Mouse (Mus musculus) liver, embryonic 11.5 days (tissue): ENCODE measurements around the gene Gm10300. TPM values are rescaled to one million over a fixed set of nuclear protein-coding genes. Genes with fewer than 3 reads are reported as not detected.

ENCODE experiments used
- ATAC-seq: fragments of 200-750 bp; cut with Nextera tagmentation; replicated peaks from 2 replicates; pipeline ENCODE4 v1.8.0; 2017; ENCODE audit warnings: moderate number of reproducible peaks, mild to moderate bottlenecking, moderate TSS enrichment, moderate library complexity; ENCODE audit not compliant: low FRiP score
- DNase-seq: peaks from one replicate; pipeline ENCODE4 v3.0.0-alpha.2; 2017; ENCODE audit warnings: low spot score
- H3K27ac ChIP-seq: fragments of 300-500 bp; sonication (generic); 2 replicates; pipeline ENCODE4 v1.5.1; 2014; ENCODE audit warnings: mild to moderate bottlenecking, low read depth, low read length, control low read depth
- H3K27me3 ChIP-seq: fragments of 300-500 bp; sonication (generic); replicated peaks from 2 replicates; pipeline ENCODE4 v1.6.1; 2014; ENCODE audit warnings: low read length, mixed read lengths; ENCODE audit not compliant: control insufficient read depth, insufficient read depth
- H3K36me3 ChIP-seq: fragments of 300-500 bp; sonication (generic); 2 replicates; pipeline ENCODE4 v1.6.1; 2014; ENCODE audit warnings: mild to moderate bottlenecking, low read length, moderate library complexity, mixed read lengths; ENCODE audit not compliant: control insufficient read depth, insufficient read depth
- H3K4me1 ChIP-seq: fragments of 300-500 bp; sonication (generic); replicated peaks from 2 replicates; pipeline ENCODE4 v1.6.1; 2014; ENCODE audit warnings: low read length, mixed read lengths; ENCODE audit not compliant: control insufficient read depth, insufficient read depth
- H3K4me2 ChIP-seq: fragments of 300-500 bp; sonication (generic); 2 replicates; pipeline ENCODE4 v1.6.1; 2014; ENCODE audit warnings: mild to moderate bottlenecking, control low read depth, moderate library complexity
- H3K4me3 ChIP-seq: fragments of 300-500 bp; sonication (generic); 2 replicates; pipeline ENCODE4 v1.5.1; 2014; ENCODE audit warnings: low read depth, low read length, control low read depth
- H3K9ac ChIP-seq: fragments of 300-500 bp; sonication (generic); 2 replicates; pipeline ENCODE4 v1.6.1; 2014; ENCODE audit warnings: low read depth, low read length, control low read depth
- H3K9me3 ChIP-seq: fragments of 300-500 bp; sonication (generic); 2 replicates; pipeline ENCODE4 v1.6.1; 2016; ENCODE audit warnings: low read length, inconsistent platforms, mixed read lengths; ENCODE audit not compliant: control insufficient read depth
- WGBS: fragments of 180-500 bp; shearing (Covaris S2); extraction: QIAGEN DNeasy Blood & Tissue Kit; methylation state at CpG from one replicate; pipeline ENCODE4 v1.1.7; 2014; 5-methylcytosine and 5-hydroxymethylcytosine counted together
- polyA plus RNA-seq: library from polyadenylated mRNA; unstranded; fragments of >200 nt; fragmentation: Nextera tagmentation; extraction: Ambion mirVana; gene quantifications from 2 replicates; pipeline ENCODE4 v1.2.1, GENCODE M21; 2014

Gene Gm10300
- 0.10 and 0.11 TPM in 2 replicates for polyA plus RNA-seq

GRCm38 (mm10) chr4:132074077-132074932 lies at the start of gene Gm10300:
Gm10300 (plus strand) TSS chr4:132074697.
- H3K9ac ChIP-seq: peak within 1 kb of the TSS; percentile 93
- no peaks in the 10 kb centered on the region for H3K27me3 ChIP-seq
- peak within 1 kb of the TSS; percentile 99 for H3K4me2 ChIP-seq
- H3K36me3 ChIP-seq: peaks cover 13% of the 10 kb centered on the region
- WGBS: under 1% methylated on average over 41 of the region's 42 CpGs
- peak within 1 kb of the TSS; percentile 76 for H3K4me3 ChIP-seq
- DNase-seq: peak; percentile 70
- peak within 1 kb of the TSS; percentile 100 for H3K27ac ChIP-seq
- H3K9me3 ChIP-seq: no peaks in the 10 kb centered on the region
- H3K4me1 ChIP-seq: peaks cover 71% of the 10 kb centered on the region
- 0 out of 2 replicates have a peak, but pooled peaks have one; percentile 13 for ATAC-seq

- ATAC-seq (no peak), DNase-seq (no peak)
- no peak overlapping the region for H3K4me3 ChIP-seq
- H3K27ac ChIP-seq: peak overlapping the region; percentile 90; the same call in 1 of the 2 replicates
- WGBS: 64% methylated on average over 2 of the region's 2 CpGs
- H3K27me3 ChIP-seq: no peaks in the 10 kb centered on the region
- peaks cover 33% of the 10 kb centered on the region for H3K4me1 ChIP-seq
- 0 out of 2 replicates have a peak, but pooled peaks cover 4% of the 10 kb centered on the region for H3K9me3 ChIP-seq
- no peak overlapping the region; the same call in 1 of the 2 replicates for H3K4me2 ChIP-seq
- H3K36me3 ChIP-seq: no peaks in the 10 kb centered on the region; the same call in 1 of the 2 replicates
- no peak overlapping the region for H3K9ac ChIP-seq
These were observed 49.2 kb upstream of the Gm10300 start for GRCm38 (mm10) chr4:132025264-132025663.

- Histone ChIP-seq H3K4me3 (no peak overlapping the region), H3K4me1 (peaks cover 39% of the 10 kb centered on the region), H3K9ac (0 out of 2 replicates have a peak overlapping the region, but pooled peaks have one; percentile 34), H3K4me2 (peak overlapping the region; percentile 0; the same call in 1 of the 2 replicates), H3K36me3 (no peaks in the 10 kb centered on the region; the same call in 1 of the 2 replicates), H3K27ac (peak overlapping the region; percentile 90), H3K9me3 (0 out of 2 replicates have a peak, but pooled peaks cover 4% of the 10 kb centered on the region), H3K27me3 (no peaks in the 10 kb centered on the region)
- WGBS: 56% methylated on average over 5 of the region's 5 CpGs
- ATAC-seq: 0 out of 2 replicates have a peak, but pooled peaks have one; percentile 63
- no peak for DNase-seq
These were observed 48.6 kb upstream of the Gm10300 start for GRCm38 (mm10) chr4:132025738-132026527.

GRCm38 (mm10) chr4:132027167-132027566 lies 47.3 kb upstream of the Gm10300 start:
- ATAC-seq (peak; percentile 81), DNase-seq (no peak)
- H3K4me2 ChIP-seq: peak overlapping the region; percentile 27; the same call in 1 of the 2 replicates
- H3K4me3 ChIP-seq: no peak overlapping the region
- H3K9me3 ChIP-seq: 0 out of 2 replicates have a peak, but pooled peaks cover 4% of the 10 kb centered on the region
- H3K27ac ChIP-seq: peak overlapping the region; percentile 64; the same call in 1 of the 2 replicates
- H3K27me3 ChIP-seq: no peaks in the 10 kb centered on the region
- H3K9ac ChIP-seq: no peak overlapping the region
- WGBS: 62% methylated on average over 6 of the region's 6 CpGs
- H3K36me3 ChIP-seq: no peaks in the 10 kb centered on the region; the same call in 1 of the 2 replicates
- H3K4me1 ChIP-seq: peaks cover 43% of the 10 kb centered on the region

GRCm38 (mm10) chr4:132027806-132028205 lies 46.7 kb upstream of the Gm10300 start:
- no peak for DNase-seq
- H3K4me1 ChIP-seq: peaks cover 43% of the 10 kb centered on the region
- H3K4me2 ChIP-seq: no peak overlapping the region
- WGBS: 96% methylated on average over 1 of the region's 1 CpGs
- H3K27ac ChIP-seq: 0 out of 2 replicates have a peak overlapping the region, but pooled peaks have one; percentile 64
- no peak overlapping the region for H3K4me3 ChIP-seq
- 0 out of 2 replicates have a peak, but pooled peaks cover 4% of the 10 kb centered on the region for H3K9me3 ChIP-seq
- no peak for ATAC-seq
- no peaks in the 10 kb centered on the region; the same call in 1 of the 2 replicates for H3K36me3 ChIP-seq
- no peaks in the 10 kb centered on the region for H3K27me3 ChIP-seq
- no peak overlapping the region for H3K9ac ChIP-seq

GRCm38 (mm10) chr4:132029851-132030741 lies 44.4 kb upstream of the Gm10300 start:
- Histone ChIP-seq H3K36me3 (no peaks in the 10 kb centered on the region), H3K4me3 (no peak overlapping the region), H3K4me2 (peak overlapping the region; percentile 45), H3K9me3 (no peaks in the 10 kb centered on the region), H3K27me3 (no peaks in the 10 kb centered on the region), H3K27ac (peak overlapping the region; percentile 50), H3K9ac (no peak overlapping the region), H3K4me1 (peaks cover 41% of the 10 kb centered on the region)
- DNase-seq: no peak
- WGBS: 43% methylated on average over 10 of the region's 10 CpGs
- 0 out of 2 replicates have a peak, but pooled peaks have one; percentile 27 for ATAC-seq

- Histone ChIP-seq H3K4me1 (peaks cover 27% of the 10 kb centered on the region), H3K36me3 (no peaks in the 10 kb centered on the region), H3K27ac (no peak overlapping the region), H3K27me3 (no peaks in the 10 kb centered on the region), H3K9me3 (no peaks in the 10 kb centered on the region), H3K4me3 (no peak overlapping the region), H3K9ac (no peak overlapping the region), H3K4me2 (no peak overlapping the region)
- no peak for DNase-seq
- ATAC-seq: no peak
- WGBS: 79% methylated on average over 1 of the region's 1 CpGs
These were observed 41.3 kb upstream of the Gm10300 start for GRCm38 (mm10) chr4:132033183-132033582.
